Mouse (Mus musculus) testis, postnatal 14 days (tissue): ENCODE results near the gene Tprkb.
"Not testable (repeated sequence)": the region's sequence is repeated elsewhere in the genome, so short reads cannot be mapped to it uniquely, and the experiment has no call there.

Source experiments
- DNase-seq: peaks from one replicate; pipeline ENCODE4 v3.0.0; 2021; ENCODE audit warnings: low spot score

The Tprkb gene

GRCm38 (mm10) chr6:85973336-85973735, 61.7 kb downstream of the Tprkb start:
- no peak for DNase-seq

DNA sequence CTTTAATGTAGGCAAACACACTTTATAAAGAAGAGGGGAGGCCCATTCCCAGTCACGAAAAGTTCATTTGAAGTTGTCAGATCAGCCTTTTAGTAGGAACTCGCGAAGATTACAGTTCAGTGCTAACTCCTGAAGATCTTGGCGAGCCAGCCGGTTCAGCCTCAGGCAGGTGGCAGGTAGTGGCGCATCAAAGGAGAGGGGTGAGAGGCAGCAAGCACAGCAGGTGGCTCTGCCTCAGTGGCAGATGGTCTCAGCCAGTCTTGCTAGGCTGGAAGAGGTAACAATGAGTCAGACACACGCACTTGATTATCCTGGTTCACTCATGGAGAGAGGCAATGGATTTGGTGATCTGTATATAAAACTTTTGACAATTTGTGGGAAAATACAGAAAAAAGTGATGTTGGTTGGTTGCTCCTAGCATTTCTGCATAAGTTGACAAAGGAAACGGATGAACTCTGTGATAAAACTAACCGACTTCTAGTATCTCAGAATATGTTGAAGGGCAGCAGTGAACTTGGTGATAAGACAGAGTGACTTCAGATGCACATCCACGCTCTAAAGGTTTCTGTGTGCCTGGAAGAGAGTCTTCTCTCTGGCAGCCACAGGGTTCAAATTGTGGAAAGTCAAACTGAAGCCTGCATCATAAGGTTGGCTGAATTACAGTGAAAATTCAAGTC, 63.4 kb downstream of the Tprkb start:
- no peak for DNase-seq

DNA sequence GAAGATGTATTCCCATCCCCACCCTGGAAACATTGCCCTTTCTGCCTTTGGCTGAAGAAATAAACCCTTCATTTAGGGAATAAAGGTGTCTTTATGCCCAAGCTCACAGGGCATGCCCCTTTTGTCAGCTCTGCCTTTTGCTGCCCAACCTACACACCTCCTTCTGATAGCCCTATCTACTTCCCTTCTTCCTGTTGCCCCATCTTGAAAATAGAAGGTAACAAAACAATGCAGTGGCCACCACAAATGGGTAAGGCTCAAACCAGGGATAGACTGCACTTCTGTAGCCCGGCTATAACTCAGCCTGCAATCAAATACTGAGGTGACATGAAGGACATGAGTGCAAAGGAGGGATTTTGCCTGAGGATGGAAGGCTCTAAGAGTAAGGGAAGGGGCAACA, 64.1 kb downstream of the Tprkb start:
- no peak for DNase-seq

GRCm38 (mm10) chr6:85976242-85976641, 64.6 kb downstream of the Tprkb start:
- DNase-seq, result no peak

DNA sequence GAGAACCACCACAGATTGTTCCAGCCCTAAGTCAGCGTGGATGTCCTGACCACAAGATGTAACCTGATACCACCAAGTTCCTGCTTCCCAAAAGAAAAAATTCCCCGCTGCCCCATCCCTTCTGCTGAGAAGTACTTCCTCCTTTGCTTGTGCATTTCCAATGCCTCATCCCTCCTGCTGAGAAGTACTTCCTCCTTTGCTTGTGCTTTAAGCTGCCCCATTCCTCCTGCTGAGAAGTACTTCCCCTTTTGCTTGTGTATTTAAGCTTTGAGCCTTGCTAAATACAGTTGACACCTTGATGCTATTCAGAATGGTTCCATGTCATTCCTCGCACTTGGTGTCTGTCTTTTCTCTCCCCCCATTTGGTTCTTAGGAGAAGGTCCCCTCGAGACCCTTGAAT, 67.1 kb downstream of the Tprkb start:
- DNase-seq, result not testable (repeated sequence)
